Mouse (Mus musculus) adipocyte (in vitro differentiated cells): Measurements from ENCODE around the gene Polr2g.
A peak's percentile ranks its signal among the peaks of the same experiment; 100 is the strongest.

Experiments
- DNase-seq: peaks from one replicate; pipeline ENCODE4 v3.0.0-alpha.2; 2016; ENCODE audit warnings: low spot score

Gene Polr2g

GRCm38 (mm10) chr19:8758899-8759298, 39.5 kb downstream of the Polr2g start:
- no peak for DNase-seq

DNA sequence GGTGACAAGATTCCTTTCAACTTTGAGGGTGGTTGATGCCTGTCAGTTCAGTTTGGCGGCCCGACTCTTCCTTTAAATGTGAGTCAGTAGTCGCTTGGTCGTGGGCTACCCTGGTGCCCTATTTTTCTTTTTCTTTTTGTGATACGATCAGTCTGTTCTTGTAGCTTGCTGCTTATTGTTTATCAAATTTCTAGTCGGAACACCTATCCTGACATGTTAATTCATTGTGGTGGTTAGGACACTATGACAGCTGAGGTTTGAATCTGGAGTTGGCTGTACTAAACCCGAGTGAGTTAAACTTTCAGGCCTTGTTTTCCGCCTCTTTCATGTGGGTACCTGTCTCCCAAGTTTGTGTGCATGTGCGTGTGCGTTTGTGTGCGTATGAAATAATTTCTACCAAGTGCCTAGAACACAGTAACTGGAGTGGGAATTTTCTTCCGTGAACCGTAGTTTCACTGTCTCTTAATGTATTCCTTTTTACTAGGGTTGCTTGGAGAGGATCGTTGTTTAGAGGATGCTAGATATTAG, 40.8 kb downstream of the Polr2g start:
- no peak for DNase-seq

GRCm38 (mm10) chr19:8756635-8757387, 41.6 kb downstream of the Polr2g start, which contains the start of gene Nxf1:
Gene Nxf1 (plus strand): TSS chr19:8757073.
- peak; percentile 95 for DNase-seq

DNA sequence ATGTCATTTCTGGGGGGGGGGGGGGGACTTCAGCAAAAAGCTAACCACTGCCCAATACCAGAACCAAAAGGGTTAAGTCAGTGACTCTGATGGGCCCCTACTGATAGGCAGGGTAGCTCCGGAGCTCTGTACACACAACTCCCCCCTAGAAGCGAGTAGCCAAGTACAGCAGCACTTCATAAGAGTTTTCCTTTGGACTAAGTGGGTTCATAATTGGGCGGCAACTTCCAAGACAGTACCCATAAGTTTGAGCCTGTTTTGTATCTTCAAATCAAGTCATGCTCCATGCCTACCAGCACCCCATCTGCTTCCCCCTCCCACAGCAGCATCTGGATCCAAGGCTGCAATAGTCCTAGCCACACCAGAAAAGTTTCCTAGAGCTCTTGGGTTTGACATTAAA, 42.7 kb downstream of the Polr2g start:
- no peak for DNase-seq

DNA sequence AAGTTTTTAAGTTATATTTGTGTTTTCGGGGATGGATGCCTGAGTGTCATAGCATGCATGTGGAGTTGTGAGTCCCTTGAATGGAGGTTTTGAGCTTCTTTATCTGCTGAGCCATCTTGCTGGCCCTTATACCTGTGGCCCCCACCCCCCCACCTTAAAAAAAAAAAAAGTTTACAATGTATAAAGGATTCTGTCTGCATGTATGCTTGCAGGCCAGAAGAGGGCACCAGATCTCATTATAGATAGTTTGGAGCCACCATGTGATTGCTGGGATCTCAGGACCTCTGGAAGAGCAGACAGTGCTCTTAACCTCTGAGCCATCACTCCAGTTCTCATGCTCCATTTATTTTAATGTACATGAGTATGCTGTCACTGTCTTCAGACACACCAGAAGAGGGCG, 51.0 kb downstream of the Polr2g start:
- DNase-seq = no peak

DNA sequence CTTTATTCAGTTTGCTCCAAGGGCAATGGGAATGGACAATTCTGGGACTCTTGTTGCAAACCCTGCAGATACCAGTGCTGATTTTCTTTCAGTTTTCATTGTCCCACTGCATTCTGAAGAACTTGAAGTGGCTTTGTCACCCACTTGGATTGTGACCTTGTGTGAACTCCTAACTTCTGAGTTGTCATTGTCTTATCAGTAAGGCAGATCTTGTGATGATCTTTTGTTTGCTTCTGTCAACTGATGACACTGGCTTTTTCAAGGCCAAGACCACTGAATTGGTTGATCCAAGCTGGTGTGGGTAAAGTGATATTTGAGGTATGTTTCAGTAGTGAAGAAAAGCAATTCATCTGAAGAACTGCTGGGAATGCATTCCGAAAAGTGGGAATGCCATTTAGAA, 53.0 kb downstream of the Polr2g start:
- no peak for DNase-seq
